ENCODE assay signal across 9 mouse cellular contexts in genomic region chr7:70364798-70365197, GRCm38 (mm10). TPM values are rescaled to one million over a fixed set of nuclear protein-coding genes. Genes with fewer than 3 reads are reported as not detected.
DNase-seq lines count a peak whose midpoint lies in the region; ATAC-seq and TF ChIP-seq lines count a peak whose summit lies in the region.
"Had no signal": no experiment of that assay in that cellular context is flagged by ENCODE, and none has a peak within 500 bp of the region (broad histone marks: within the 10 kb centered on the region; RNA-seq: fewer than 3 reads in every experiment).

No protein-coding gene starts in this region.

- H3K36me3 ChIP-seq in hindbrain, embryonic 10.5 days = peaks cover 6% of the 10 kb centered on the region
- 0 out of 2 replicates have a peak, but pooled peaks cover 3% of the 10 kb centered on the region for H3K36me3 ChIP-seq in limb, embryonic 13.5 days
- no peaks in the 10 kb centered on the region for H3K36me3 ChIP-seq in neural tube, embryonic 12.5 days

- peak; percentile 29 for DNase-seq in adrenal gland, postnatal 14 days
- no peak for DNase-seq in adrenal gland, postnatal 36 days
- peak; percentile 84 for DNase-seq in embryo, embryonic 10.5 days (ENCODE audit: low spot score)
- DNase-seq in hindbrain, embryonic 10.5 days (ENCODE audit: low spot score) = peak; percentile 56
- no peak for DNase-seq in cerebellum, adult 2 months
- no peak for DNase-seq in frontal cortex, postnatal 25 days (ENCODE audit: low spot score in 2 of 2)

- H3K27ac ChIP-seq in hindbrain, embryonic 10.5 days = peak overlapping the region; percentile 99
- H3K27ac ChIP-seq in limb, embryonic 13.5 days = peak overlapping the region; percentile 65
- H3K27ac ChIP-seq in neural tube, embryonic 12.5 days = no peak overlapping the region
- H3K27ac ChIP-seq in cerebellum, adult 2 months (ENCODE audit: insufficient read depth, low read length) = no peak overlapping the region

- peak overlapping the region; percentile 67 for H3K4me3 ChIP-seq in hindbrain, embryonic 10.5 days
- H3K4me3 ChIP-seq in limb, embryonic 13.5 days = peak overlapping the region; percentile 52
- peak overlapping the region; percentile 47 for H3K4me3 ChIP-seq in neural tube, embryonic 12.5 days
- no peak overlapping the region for H3K4me3 ChIP-seq in cerebellum, adult 2 months (replicated peaks; ENCODE audit: insufficient read depth, low read depth, low read length)

- peaks cover 41% of the 10 kb centered on the region for H3K27me3 ChIP-seq in hindbrain, embryonic 10.5 days (ENCODE audit: insufficient read depth, poor library complexity, severe bottlenecking)
- peaks cover 40% of the 10 kb centered on the region for H3K27me3 ChIP-seq in limb, embryonic 13.5 days
- H3K27me3 ChIP-seq in neural tube, embryonic 12.5 days (replicated peaks) = peaks cover 19% of the 10 kb centered on the region
- peaks cover 8% of the 10 kb centered on the region; the same call in 1 of the 2 replicates for H3K27me3 ChIP-seq in cerebellum, adult 2 months (ENCODE audit: control insufficient read depth, insufficient read depth, low read length)

- no peaks in the 10 kb centered on the region for H3K9me3 ChIP-seq in hindbrain, embryonic 10.5 days
- H3K9me3 ChIP-seq in limb, embryonic 13.5 days = no peaks in the 10 kb centered on the region
- no peaks in the 10 kb centered on the region for H3K9me3 ChIP-seq in neural tube, embryonic 12.5 days

- no peak for ATAC-seq in limb, embryonic 13.5 days (ENCODE audit: low FRiP score, low read depth)
- no peak for ATAC-seq in neural tube, embryonic 12.5 days (ENCODE audit: low FRiP score, low read depth)

- no peak for TF ChIP-seq CTCF in cerebellum, adult 2 months (IDR thresholded peaks at IDR 0.05; ENCODE audit: borderline replicate concordance, insufficient read depth, low read depth, low read length)

- peak overlapping the region; percentile 72 for H3K9ac ChIP-seq in limb, embryonic 13.5 days
- H3K9ac ChIP-seq in neural tube, embryonic 12.5 days = peak overlapping the region; percentile 67; the same call in 1 of the 2 replicates

- WGBS in hindbrain, embryonic 10.5 days = 0% methylated on average over 3 of the region's 3 CpGs
- 1% methylated on average over 3 of the region's 3 CpGs for WGBS in limb, embryonic 13.5 days
- WGBS in neural tube, embryonic 12.5 days = 0% methylated on average over 3 of the region's 3 CpGs
- 4% methylated on average over 3 of the region's 3 CpGs for WGBS in cerebellum, adult 2 months

- peak overlapping the region; percentile 74 for H3K4me2 ChIP-seq in limb, embryonic 13.5 days (replicated peaks)
- H3K4me2 ChIP-seq in neural tube, embryonic 12.5 days (replicated peaks) = peak overlapping the region; percentile 73

- peaks cover 53% of the 10 kb centered on the region for H3K4me1 ChIP-seq in hindbrain, embryonic 10.5 days (replicated peaks)
- peaks cover 31% of the 10 kb centered on the region for H3K4me1 ChIP-seq in limb, embryonic 13.5 days
- H3K4me1 ChIP-seq in neural tube, embryonic 12.5 days = peaks cover 21% of the 10 kb centered on the region
- H3K4me1 ChIP-seq in cerebellum, adult 2 months (ENCODE audit: control insufficient read depth, insufficient read depth, low read length) = no peaks in the 10 kb centered on the region

- TF ChIP-seq POLR2A in cerebellum, adult 2 months (IDR thresholded peaks at IDR 0.05; ENCODE audit: borderline replicate concordance, insufficient read depth, low read length) = no peak

RNA-seq across cellular contexts. Expression of gene Nr2f2, which starts 1.7 kb away (rescaled TPM):
- 91.5 and 106 TPM in 2 replicates for total RNA-seq in adrenal gland, postnatal 14 days (2021)
- 100 to 1,000 TPM in 1 of 2 experiments, 10 to 100 TPM in 1; 99.5 to 128 TPM for total RNA-seq in adrenal gland, postnatal 36 days (2021)
- 83.4 and 86.4 TPM in 2 replicates for polyA plus RNA-seq in hindbrain, embryonic 10.5 days (2016; fragmentation: Nextera tagmentation; extraction: Ambion mirVana)
- polyA plus RNA-seq in limb, embryonic 13.5 days (2015; fragmentation: Nextera tagmentation; extraction: Ambion mirVana) = 62.3 and 65.9 TPM in 2 replicates
- 101 and 103 TPM in 2 replicates for polyA plus RNA-seq in neural tube, embryonic 12.5 days (2016; fragmentation: Nextera tagmentation; extraction: Ambion mirVana)
- polyA plus RNA-seq in cerebellum, adult 2 months (2012; rRNA removed) = 25.5 and 28.9 TPM in 2 replicates
- polyA plus RNA-seq: erythroblast, embryonic 14.5 days had no signal

Comparison
In these comparisons a context has a peak if more than half of its experiments do, and no peak if none do; other contexts are left out.
1. DNase-seq: peak in adrenal gland, postnatal 14 days (single experiment), embryo, embryonic 10.5 days (single experiment) and hindbrain, embryonic 10.5 days (single experiment); none in adrenal gland, postnatal 36 days (0 of 2), cerebellum, adult 2 months (0 of 2) and frontal cortex, postnatal 25 days (0 of 2).
2. H3K27ac ChIP-seq: peak in hindbrain, embryonic 10.5 days (single experiment) and limb, embryonic 13.5 days (single experiment); none in neural tube, embryonic 12.5 days (single experiment) and cerebellum, adult 2 months (single experiment).